Mouse (Mus musculus) small intestine, adult 2 months (tissue): ENCODE measurements around the gene Skap2. TPM values are rescaled to one million over a fixed set of nuclear protein-coding genes. Genes with fewer than 3 reads are reported as not detected.
A peak's percentile ranks its signal among the peaks of the same experiment; 100 is the strongest.

Experiments used
- H3K27ac ChIP-seq: fragments of 200-500 bp; 2 replicates; pipeline ENCODE4 v1.5.1; 2012; ENCODE audit warnings: low read depth, low read length, control low read depth, inconsistent platforms; ENCODE audit not compliant: insufficient read depth
- H3K27me3 ChIP-seq: fragments of 200-500 bp; 2 replicates; pipeline ENCODE4 v1.6.1; 2012; ENCODE audit warnings: mild to moderate bottlenecking, moderate library complexity, low read length, inconsistent platforms; ENCODE audit not compliant: control insufficient read depth, insufficient read depth
- H3K36me3 ChIP-seq: fragments of 200-500 bp; 2 replicates; pipeline ENCODE4 v1.6.1; 2012; ENCODE audit warnings: mild to moderate bottlenecking, low read length, control low read depth, inconsistent platforms; ENCODE audit not compliant: control insufficient read depth, insufficient read depth
- H3K4me1 ChIP-seq: fragments of 200-500 bp; 2 replicates; pipeline ENCODE4 v1.6.1; 2012; ENCODE audit warnings: low read length, inconsistent platforms, mixed read lengths; ENCODE audit not compliant: control insufficient read depth, insufficient read depth, insufficient read length
- H3K4me3 ChIP-seq: fragments of 200-500 bp; 2 replicates; pipeline ENCODE4 v1.5.1; 2012; ENCODE audit warnings: low read depth, mild to moderate bottlenecking, control low read depth, inconsistent platforms, low read length, moderate library complexity
- CTCF ChIP-seq: fragments of 200-500 bp; IDR thresholded peaks from 2 replicates; pipeline ENCODE4 v1.5.1; 2012; ENCODE audit warnings: low read depth, mild to moderate bottlenecking, control low read depth, inconsistent platforms, low read length, moderate library complexity, mixed read lengths; ENCODE audit not compliant: insufficient replicate concordance, insufficient read length; ENCODE audit errors: extremely low read depth
- POLR2A ChIP-seq: fragments of 200-500 bp; IDR thresholded peaks from 2 replicates; pipeline ENCODE4 v1.6.1; 2012; ENCODE audit warnings: low read depth, mild to moderate bottlenecking, control low read depth, inconsistent platforms, low read length, moderate library complexity
- WGBS: fragments of 180-500 bp; shearing (Covaris S2); methylation state at CpG from one replicate; pipeline ENCODE4 v1.1.7; 2018; 5-methylcytosine and 5-hydroxymethylcytosine counted together
- polyA plus RNA-seq: library from polyadenylated mRNA; depleted of rRNA; stranded (reverse); fragments of >200 nt; gene quantifications from 2 replicates; pipeline ENCODE4 v1.2.3, GENCODE M21; 2012

Skap2 gene
- polyA plus RNA-seq, 1 experiment, result 6.5 TPM

DNA sequence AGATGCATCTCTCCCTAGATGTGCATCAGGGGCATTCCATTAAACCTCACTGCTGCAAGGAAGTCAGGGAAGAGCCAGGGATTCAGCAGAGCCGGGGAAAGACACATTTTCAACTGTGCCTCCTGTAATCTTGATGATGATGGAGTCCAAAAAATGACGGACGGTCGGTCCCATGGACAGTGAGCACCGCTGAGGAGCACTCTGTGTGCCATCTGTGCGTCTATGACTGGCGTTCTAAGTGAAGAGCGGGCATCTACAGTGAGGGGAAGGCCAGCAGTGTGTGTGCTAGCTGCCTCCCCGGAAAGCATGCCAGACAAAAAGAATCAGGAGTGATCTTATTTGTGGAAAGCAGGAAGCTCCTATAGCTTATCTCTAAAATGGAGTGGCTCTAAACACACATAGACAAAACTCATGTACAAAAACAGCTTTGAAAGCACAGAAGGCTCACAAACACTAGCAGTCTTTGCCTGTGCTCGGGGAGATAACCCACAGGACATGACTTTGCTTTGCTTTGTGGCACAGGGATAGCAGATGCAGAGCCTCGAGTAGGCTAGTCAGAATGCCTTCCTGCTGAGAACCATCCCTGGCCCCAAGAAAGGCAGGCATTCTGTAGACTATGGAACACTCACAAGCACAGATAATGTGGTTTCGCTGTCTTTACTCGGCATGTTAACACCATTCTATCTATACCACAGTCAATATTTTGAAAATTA lies 135.4 kb downstream of the Skap2 start:
- Histone ChIP-seq H3K27me3 (no peaks in the 10 kb centered on the region), H3K4me1 (peaks cover 7% of the 10 kb centered on the region; the same call in 1 of the 2 replicates), H3K4me3 (no peak overlapping the region), H3K36me3 (0 out of 2 replicates have a peak, but pooled peaks cover 1% of the 10 kb centered on the region), H3K27ac (no peak overlapping the region)
- TF ChIP-seq CTCF (no peak), POLR2A (no peak)
- WGBS, result 87% methylated on average over 13 of the region's 13 CpGs

DNA sequence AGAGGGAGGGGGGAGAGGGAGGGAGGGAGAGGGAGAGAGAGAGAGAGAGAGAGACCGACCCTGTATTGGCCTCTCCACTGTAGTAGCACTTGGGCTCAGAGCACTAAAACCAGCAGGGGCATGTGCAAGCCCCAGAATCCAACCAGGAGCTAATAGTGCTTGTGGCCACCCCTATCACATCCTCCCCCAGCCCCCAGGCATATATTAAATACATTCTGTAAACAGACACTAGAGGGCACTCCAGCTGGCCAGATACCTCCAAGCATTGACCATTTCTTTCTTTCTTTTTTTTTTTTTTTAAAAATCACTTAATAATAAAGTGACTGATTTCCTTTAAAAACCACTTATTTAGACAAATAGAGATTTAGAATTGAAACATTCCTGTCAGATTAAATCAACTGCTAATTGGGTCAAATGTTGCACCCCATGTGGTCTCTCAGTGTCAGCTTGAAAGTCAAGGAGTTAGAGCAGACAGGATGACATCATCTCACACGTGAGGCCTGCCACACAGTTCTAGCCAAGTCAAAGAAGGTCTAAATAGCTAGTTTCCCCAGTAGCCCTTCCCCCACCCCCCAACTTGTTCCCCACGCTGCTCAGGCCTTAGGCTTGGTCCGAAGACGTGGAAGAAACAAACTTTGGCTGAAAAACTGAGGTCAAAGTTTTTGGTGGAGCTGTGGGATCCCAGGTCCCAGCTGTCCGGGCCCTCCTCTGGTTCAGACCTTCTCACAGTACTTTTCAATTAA lies 136.3 kb downstream of the Skap2 start:
- TF ChIP-seq CTCF (peak; percentile 49; the same call in 1 of the 2 replicates), POLR2A (no peak)
- WGBS, result 58% methylated on average over 6 of the region's 6 CpGs
- H3K27ac ChIP-seq, result no peak overlapping the region
- peaks cover 1% of the 10 kb centered on the region; the same call in 1 of the 2 replicates for H3K36me3 ChIP-seq
- no peaks in the 10 kb centered on the region for H3K27me3 ChIP-seq
- H3K4me3 ChIP-seq, result no peak overlapping the region
- H3K4me1 ChIP-seq, result peaks cover 4% of the 10 kb centered on the region; the same call in 1 of the 2 replicates

GRCm38 (mm10) chr6:51874035-51874434 lies 138.3 kb downstream of the Skap2 start:
- TF ChIP-seq POLR2A (no peak), CTCF (no peak)
- H3K27ac ChIP-seq, result no peak overlapping the region

GRCm38 (mm10) chr6:51871135-51871534 lies 141.2 kb downstream of the Skap2 start:
- no peak overlapping the region for H3K4me3 ChIP-seq
- no peaks in the 10 kb centered on the region for H3K4me1 ChIP-seq
- WGBS, result 23% methylated on average over 1 of the region's 1 CpGs
- H3K36me3 ChIP-seq, result peaks cover 6% of the 10 kb centered on the region
- H3K27me3 ChIP-seq, result no peaks in the 10 kb centered on the region
- TF ChIP-seq POLR2A (no peak), CTCF (no peak)
- H3K27ac ChIP-seq, result no peak overlapping the region

More at GRCm38 (mm10) chr6:51874035-51874434, 138.3 kb downstream of the Skap2 start:
- no peak overlapping the region for H3K4me3 ChIP-seq
- no peaks in the 10 kb centered on the region for H3K27me3 ChIP-seq
- 25% methylated on average over 2 of the region's 2 CpGs for WGBS
- peaks cover 1% of the 10 kb centered on the region; the same call in 1 of the 2 replicates for H3K36me3 ChIP-seq
- H3K4me1 ChIP-seq, result no peaks in the 10 kb centered on the region

- no peaks in the 10 kb centered on the region for H3K27me3 ChIP-seq
- no peak overlapping the region for H3K27ac ChIP-seq
- H3K4me3 ChIP-seq, result no peak overlapping the region
- TF ChIP-seq CTCF (no peak), POLR2A (no peak)
- H3K36me3 ChIP-seq, result peaks cover 9% of the 10 kb centered on the region
- 88% methylated on average over 1 of the region's 1 CpGs for WGBS
- no peaks in the 10 kb centered on the region for H3K4me1 ChIP-seq
Observed at GRCm38 (mm10) chr6:51870294-51870693, 142.1 kb downstream of the Skap2 start.

DNA sequence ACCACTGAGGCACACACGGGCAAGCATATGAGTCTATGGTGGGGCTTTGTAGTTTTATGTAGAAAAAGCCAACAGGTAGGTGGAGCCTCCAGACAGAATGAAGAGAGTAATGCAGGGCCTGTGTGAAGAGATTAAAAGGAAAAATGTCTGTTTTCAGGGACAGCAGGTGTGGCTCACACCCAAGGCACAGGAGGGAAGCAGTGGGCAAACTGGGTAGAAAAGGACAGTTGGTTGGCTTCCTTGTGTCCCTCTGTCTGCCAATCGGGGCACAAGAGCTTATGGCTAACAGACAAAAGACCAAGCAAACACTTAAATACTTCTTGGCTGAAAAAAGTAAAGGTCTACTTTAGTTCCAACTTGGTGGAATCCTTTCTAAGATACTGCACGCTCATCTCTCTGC lies 145.8 kb downstream of the Skap2 start:
- 85% methylated on average over 3 of the region's 3 CpGs for WGBS
- no peak for TF ChIP-seq CTCF
- TF ChIP-seq POLR2A, result no peak

DNA sequence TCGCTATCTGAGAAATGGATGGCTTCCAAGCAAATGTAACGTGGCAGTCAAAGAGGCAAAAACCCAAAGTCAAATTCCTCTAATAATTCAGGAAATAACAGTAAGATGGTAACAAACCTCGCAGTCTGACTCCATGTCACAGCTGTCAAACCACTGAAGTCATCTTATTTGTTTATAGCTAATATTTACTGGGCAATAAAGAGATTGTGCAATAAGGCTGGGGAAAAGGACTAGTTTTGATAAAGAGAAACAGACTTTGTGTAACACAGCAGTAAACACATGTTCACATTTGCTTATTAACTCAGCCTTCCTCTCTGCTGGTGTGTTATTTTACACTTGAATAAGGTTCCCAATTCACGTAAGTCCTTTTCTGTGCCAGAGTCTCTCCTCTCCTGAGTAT lies 148.8 kb downstream of the Skap2 start:
- peaks cover 7% of the 10 kb centered on the region; the same call in 1 of the 2 replicates for H3K36me3 ChIP-seq
- no peaks in the 10 kb centered on the region for H3K4me1 ChIP-seq
- no peak overlapping the region for H3K4me3 ChIP-seq
- TF ChIP-seq CTCF, result no peak
- no peak for TF ChIP-seq POLR2A
- no peak overlapping the region for H3K27ac ChIP-seq
- no peaks in the 10 kb centered on the region for H3K27me3 ChIP-seq
- WGBS, result 41% methylated on average over 4 of the region's 4 CpGs

More for the DNA sequence above, 145.8 kb downstream of the Skap2 start:
- no peak overlapping the region for H3K4me3 ChIP-seq
- H3K27ac ChIP-seq, result peak overlapping the region; percentile 22; the same call in 1 of the 2 replicates
- H3K4me1 ChIP-seq, result no peaks in the 10 kb centered on the region
- H3K27me3 ChIP-seq, result no peaks in the 10 kb centered on the region
- peaks cover 7% of the 10 kb centered on the region for H3K36me3 ChIP-seq
